Mouse (Mus musculus) thymus, adult 2 months (tissue): ENCODE data around the gene Naglu. TPM values are rescaled to one million over a fixed set of nuclear protein-coding genes. Genes with fewer than 3 reads are reported as not detected.

Experiments
- DNase-seq: peaks from one replicate; pipeline ENCODE4 v3.0.0; 2021
- H3K27ac ChIP-seq: fragments of 200-500 bp; 2 replicates; pipeline ENCODE4 v1.5.1; 2012; ENCODE audit warnings: low read length, control low read depth; ENCODE audit not compliant: control insufficient read depth, insufficient read depth
- H3K27me3 ChIP-seq: fragments of 200-500 bp; 2 replicates; pipeline ENCODE4 v1.6.1; 2012; ENCODE audit warnings: mild to moderate bottlenecking, low read length, moderate library complexity, mixed read lengths; ENCODE audit not compliant: control insufficient read depth, insufficient read depth
- H3K36me3 ChIP-seq: fragments of 200-500 bp; 2 replicates; pipeline ENCODE4 v1.6.1; 2012; ENCODE audit warnings: mild to moderate bottlenecking, low read length, moderate library complexity; ENCODE audit not compliant: control insufficient read depth, insufficient read depth
- H3K4me1 ChIP-seq: fragments of 200-500 bp; replicated peaks from 2 replicates; pipeline ENCODE4 v1.6.1; 2012; ENCODE audit warnings: low read length; ENCODE audit not compliant: control insufficient read depth, insufficient read depth
- H3K4me3 ChIP-seq: fragments of 200-500 bp; 2 replicates; pipeline ENCODE4 v1.5.1; 2012; ENCODE audit warnings: mild to moderate bottlenecking, low read length, control low read depth, moderate library complexity; ENCODE audit not compliant: control insufficient read depth, insufficient read depth
- CTCF ChIP-seq: fragments of 200-500 bp; IDR thresholded peaks from 2 replicates; pipeline ENCODE4 v1.5.1; 2012; ENCODE audit warnings: mild to moderate bottlenecking, control low read depth, low read length, moderate library complexity, borderline replicate concordance; ENCODE audit not compliant: control insufficient read depth, poor library complexity, insufficient read depth; ENCODE audit errors: extremely low read depth
- POLR2A ChIP-seq: fragments of 200-500 bp; IDR thresholded peaks from 2 replicates; pipeline ENCODE4 v1.6.1; 2012; ENCODE audit warnings: mild to moderate bottlenecking, low read length, control low read depth, moderate library complexity; ENCODE audit not compliant: control insufficient read depth, poor library complexity, insufficient read depth; ENCODE audit errors: extremely low read depth
- WGBS: fragments of 180-500 bp; shearing (Covaris S2); methylation state at CpG from one replicate; pipeline ENCODE4 v1.1.7; 2018; 5-methylcytosine and 5-hydroxymethylcytosine counted together
- polyA plus RNA-seq: library from polyadenylated mRNA; depleted of rRNA; stranded (reverse); fragments of >200 nt; gene quantifications from 2 replicates; pipeline ENCODE4 v1.2.3, GENCODE M21; 2012

Gene Naglu
- polyA plus RNA-seq, 1 experiment: 25.2 TPM

- no peak for DNase-seq
- TF ChIP-seq POLR2A (no peak), CTCF (no peak)
- H3K4me1 ChIP-seq: peaks cover 17% of the 10 kb centered on the region
- WGBS: 89% methylated on average over 8 of the region's 8 CpGs
- no peak overlapping the region for H3K27ac ChIP-seq
- no peaks in the 10 kb centered on the region for H3K27me3 ChIP-seq
- H3K4me3 ChIP-seq: no peak overlapping the region
- H3K36me3 ChIP-seq: no peaks in the 10 kb centered on the region
Observed at GRCm38 (mm10) chr11:101056885-101057284, 12.9 kb upstream of the Naglu start.

DNA sequence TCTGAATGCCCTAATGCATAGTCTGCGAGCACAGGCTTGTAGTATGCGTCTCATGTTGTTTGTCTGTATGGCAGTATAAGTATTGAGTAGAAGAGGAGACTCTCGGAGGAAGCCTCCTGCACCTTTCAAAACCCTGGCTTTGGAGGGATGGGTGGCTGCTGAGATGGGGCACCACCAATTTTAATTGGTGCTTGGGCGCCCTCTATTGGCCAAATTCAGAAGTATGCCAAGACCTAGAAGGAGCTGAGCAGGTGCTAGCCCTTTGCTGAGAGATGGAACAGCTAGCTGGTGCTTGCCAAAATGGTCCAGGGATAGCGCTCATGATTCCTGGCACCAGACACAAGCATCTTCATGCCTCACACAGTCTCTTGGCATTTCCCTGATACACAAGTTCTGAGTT lies 12.0 kb upstream of the Naglu start:
- Histone ChIP-seq H3K4me3 (no peak overlapping the region), H3K27me3 (no peaks in the 10 kb centered on the region), H3K27ac (no peak overlapping the region), H3K4me1 (peaks cover 27% of the 10 kb centered on the region), H3K36me3 (no peaks in the 10 kb centered on the region)
- TF ChIP-seq POLR2A: no peak
- peak; percentile 72; the same call in 1 of the 2 replicates for TF ChIP-seq CTCF
- peak; percentile 91 for DNase-seq
- WGBS: 30% methylated on average over 5 of the region's 5 CpGs

- H3K4me3 ChIP-seq: no peak overlapping the region
- no peak for DNase-seq
- peaks cover 34% of the 10 kb centered on the region for H3K4me1 ChIP-seq
- H3K36me3 ChIP-seq: no peaks in the 10 kb centered on the region
- H3K27me3 ChIP-seq: no peaks in the 10 kb centered on the region
- WGBS: 89% methylated on average over 5 of the region's 5 CpGs
- no peak overlapping the region for H3K27ac ChIP-seq
- TF ChIP-seq CTCF (no peak), POLR2A (no peak)
Observed at GRCm38 (mm10) chr11:101058726-101059125, 11.1 kb upstream of the Naglu start.

GRCm38 (mm10) chr11:101059473-101059872 lies 10.3 kb upstream of the Naglu start:
- DNase-seq: no peak
- WGBS: 94% methylated on average over 10 of the region's 10 CpGs
- Histone ChIP-seq H3K27me3 (no peaks in the 10 kb centered on the region), H3K36me3 (no peaks in the 10 kb centered on the region), H3K4me3 (no peak overlapping the region), H3K4me1 (peaks cover 42% of the 10 kb centered on the region), H3K27ac (no peak overlapping the region)
- TF ChIP-seq POLR2A (no peak), CTCF (no peak)

GRCm38 (mm10) chr11:101060126-101060525 lies 9.7 kb upstream of the Naglu start:
- Histone ChIP-seq H3K27me3 (no peaks in the 10 kb centered on the region), H3K4me1 (peaks cover 47% of the 10 kb centered on the region), H3K4me3 (no peak overlapping the region), H3K36me3 (no peaks in the 10 kb centered on the region), H3K27ac (peak overlapping the region; percentile 44; the same call in 1 of the 2 replicates)
- TF ChIP-seq POLR2A (no peak), CTCF (no peak)
- DNase-seq: no peak
- WGBS: 35% methylated on average over 8 of the region's 8 CpGs

DNA sequence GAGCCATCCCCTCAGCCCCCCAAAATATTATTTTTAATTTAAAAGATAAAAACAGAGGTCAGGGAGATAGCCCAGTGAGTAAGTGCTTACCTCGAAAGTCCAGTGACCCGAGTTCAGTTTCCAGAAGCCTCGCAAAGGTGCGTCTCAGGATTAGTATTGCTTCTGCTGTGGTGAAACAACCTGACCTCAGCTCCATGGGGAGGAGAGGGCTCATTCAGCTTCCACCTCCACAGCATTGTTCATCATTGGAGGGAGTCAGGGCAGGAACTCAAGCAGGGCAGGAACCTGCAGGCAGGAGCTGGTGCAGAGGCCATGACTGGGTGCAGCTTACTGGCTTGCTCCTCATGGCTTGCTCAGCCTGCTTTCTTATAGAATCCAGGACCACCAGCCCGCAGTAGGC lies 8.8 kb upstream of the Naglu start:
- DNase-seq: no peak
- TF ChIP-seq POLR2A (no peak), CTCF (no peak)
- H3K4me3 ChIP-seq: no peak overlapping the region
- H3K27me3 ChIP-seq: no peaks in the 10 kb centered on the region
- WGBS: 97% methylated on average over 5 of the region's 5 CpGs
- no peak overlapping the region for H3K27ac ChIP-seq
- peaks cover 48% of the 10 kb centered on the region for H3K4me1 ChIP-seq
- H3K36me3 ChIP-seq: no peaks in the 10 kb centered on the region

DNA sequence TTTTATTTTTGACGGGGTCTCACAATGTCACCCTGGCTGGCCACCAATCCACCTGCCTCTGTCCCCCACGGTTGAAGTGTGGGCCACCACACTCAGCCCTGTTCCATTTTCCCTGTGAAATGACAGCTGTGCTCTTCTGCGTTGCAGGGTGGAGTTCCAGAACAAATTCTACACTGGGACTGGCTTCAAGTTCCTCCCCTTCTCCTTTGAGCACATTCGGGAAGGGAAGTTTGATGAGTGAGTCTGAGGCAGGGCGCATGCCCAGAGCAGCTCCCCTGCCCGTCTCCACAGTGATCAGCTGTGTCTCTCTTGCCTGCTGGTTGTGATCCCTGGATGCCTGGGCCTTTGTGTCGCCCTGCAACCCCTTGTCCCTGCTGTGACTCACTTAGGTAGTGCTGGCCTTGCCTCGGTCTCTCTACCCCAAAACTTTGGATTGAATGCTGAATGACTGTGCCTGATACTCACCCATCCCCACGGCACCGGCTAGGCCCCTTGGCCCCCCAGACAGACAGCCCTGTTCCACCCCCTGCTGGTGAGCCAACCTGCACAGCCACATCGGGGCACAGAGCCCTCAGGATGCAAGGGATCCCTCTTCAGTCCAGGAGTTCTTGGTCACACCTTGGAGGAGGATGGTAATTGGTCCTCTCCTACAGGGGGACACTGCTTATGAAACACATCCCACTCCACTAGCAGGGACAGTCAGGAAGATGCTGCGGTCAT lies 7.5 kb upstream of the Naglu start:
- no peak overlapping the region for H3K4me3 ChIP-seq
- peaks cover 58% of the 10 kb centered on the region for H3K4me1 ChIP-seq
- no peak for TF ChIP-seq CTCF
- no peak for TF ChIP-seq POLR2A
- no peak for DNase-seq
- H3K36me3 ChIP-seq: no peaks in the 10 kb centered on the region
- H3K27ac ChIP-seq: no peak overlapping the region
- no peaks in the 10 kb centered on the region for H3K27me3 ChIP-seq
- WGBS: 67% methylated on average over 12 of the region's 12 CpGs
